Mouse (Mus musculus) limb, embryonic 15.5 days (tissue): Measurements from ENCODE around the gene Clmn. TPM values are rescaled to one million over a fixed set of nuclear protein-coding genes. Genes with fewer than 3 reads are reported as not detected.
"Not testable (repeated sequence)": the region's sequence is repeated elsewhere in the genome, so short reads cannot be mapped to it uniquely, and the experiment has no call there.

ENCODE experiments used
- ATAC-seq: fragments of 200-750 bp; cut with Nextera tagmentation; 2 replicates; pipeline ENCODE4 v1.8.0; 2017; ENCODE audit warnings: low read depth, moderate TSS enrichment; ENCODE audit not compliant: insufficient number of reproducible peaks, low FRiP score, low TSS enrichment
- H3K27ac ChIP-seq: fragments of 300-500 bp; sonication (generic); 2 replicates; pipeline ENCODE4 v1.5.1; 2015; ENCODE audit warnings: moderate library complexity, mild to moderate bottlenecking, inconsistent platforms
- H3K27me3 ChIP-seq: fragments of 300-500 bp; sonication (generic); 2 replicates; pipeline ENCODE4 v1.6.1; 2015; ENCODE audit warnings: inconsistent platforms
- H3K36me3 ChIP-seq: fragments of 300-500 bp; sonication (generic); 2 replicates; pipeline ENCODE4 v1.6.1; 2015; ENCODE audit warnings: inconsistent platforms
- H3K4me1 ChIP-seq: fragments of 300-500 bp; sonication (generic); 2 replicates; pipeline ENCODE4 v1.6.1; 2015; ENCODE audit warnings: inconsistent platforms
- H3K4me2 ChIP-seq: fragments of 300-500 bp; sonication (generic); 2 replicates; pipeline ENCODE4 v1.6.1; 2015; ENCODE audit warnings: mild to moderate bottlenecking, inconsistent platforms
- H3K4me3 ChIP-seq: fragments of 300-500 bp; sonication (generic); 2 replicates; pipeline ENCODE4 v1.5.1; 2015; ENCODE audit warnings: mild to moderate bottlenecking, inconsistent platforms
- H3K9ac ChIP-seq: fragments of 300-500 bp; sonication (generic); 2 replicates; pipeline ENCODE4 v1.6.1; 2015; ENCODE audit warnings: inconsistent platforms
- H3K9me3 ChIP-seq: fragments of 300-500 bp; sonication (generic); 2 replicates; pipeline ENCODE4 v1.6.1; 2016; ENCODE audit warnings: inconsistent platforms
- WGBS: fragments of 180-500 bp; shearing (Covaris S2); methylation state at CpG from one replicate; pipeline ENCODE4 v1.1.7; 2015; 5-methylcytosine and 5-hydroxymethylcytosine counted together
- polyA plus RNA-seq: library from polyadenylated mRNA; unstranded; fragments of >200 nt; fragmentation: Nextera tagmentation; extraction: Ambion mirVana; gene quantifications from 2 replicates; pipeline ENCODE4 v1.2.1, GENCODE M21; 2015

Clmn gene
- polyA plus RNA-seq, 1 experiment from 2014 or later = 2.2 TPM

GRCm38 (mm10) chr12:104743687-104744086, 121.2 kb downstream of the Clmn start:
- H3K4me2 ChIP-seq = no peak overlapping the region
- H3K36me3 ChIP-seq = no peaks in the 10 kb centered on the region
- 66% methylated on average over 4 of the region's 4 CpGs for WGBS
- H3K9me3 ChIP-seq = no peaks in the 10 kb centered on the region
- no peak overlapping the region for H3K9ac ChIP-seq
- H3K4me1 ChIP-seq = peaks cover 25% of the 10 kb centered on the region
- H3K4me3 ChIP-seq = no peak overlapping the region
- H3K27ac ChIP-seq = no peak overlapping the region
- no peaks in the 10 kb centered on the region for H3K27me3 ChIP-seq
- ATAC-seq = no peak

GRCm38 (mm10) chr12:104742247-104742646, 122.6 kb downstream of the Clmn start:
- Histone ChIP-seq H3K4me2 (no peak overlapping the region), H3K27me3 (no peaks in the 10 kb centered on the region), H3K36me3 (peaks cover 3% of the 10 kb centered on the region; the same call in 1 of the 2 replicates), H3K4me1 (peaks cover 25% of the 10 kb centered on the region), H3K9ac (no peak overlapping the region), H3K9me3 (no peaks in the 10 kb centered on the region), H3K27ac (no peak overlapping the region), H3K4me3 (no peak overlapping the region)
- no peak for ATAC-seq
- WGBS = 83% methylated on average over 6 of the region's 6 CpGs

GRCm38 (mm10) chr12:104740841-104741787, 123.8 kb downstream of the Clmn start:
- ATAC-seq = no peak
- no peaks in the 10 kb centered on the region for H3K27me3 ChIP-seq
- H3K27ac ChIP-seq = no peak overlapping the region
- no peak overlapping the region for H3K4me2 ChIP-seq
- no peak overlapping the region for H3K4me3 ChIP-seq
- H3K9ac ChIP-seq = no peak overlapping the region
- H3K36me3 ChIP-seq = peaks cover 3% of the 10 kb centered on the region; the same call in 1 of the 2 replicates
- WGBS = 52% methylated on average over 12 of the region's 12 CpGs
- no peaks in the 10 kb centered on the region for H3K9me3 ChIP-seq
- H3K4me1 ChIP-seq = peaks cover 25% of the 10 kb centered on the region

- Histone ChIP-seq H3K36me3 (peaks cover 8% of the 10 kb centered on the region; the same call in 1 of the 2 replicates), H3K9ac (no peak overlapping the region), H3K4me1 (peaks cover 25% of the 10 kb centered on the region), H3K27me3 (no peaks in the 10 kb centered on the region), H3K4me3 (no peak overlapping the region), H3K9me3 (no peaks in the 10 kb centered on the region), H3K4me2 (no peak overlapping the region), H3K27ac (no peak overlapping the region)
- 30% methylated on average over 3 of the region's 3 CpGs for WGBS
- ATAC-seq = no peak
Measured at GRCm38 (mm10) chr12:104738931-104739330, 125.9 kb downstream of the Clmn start.

DNA sequence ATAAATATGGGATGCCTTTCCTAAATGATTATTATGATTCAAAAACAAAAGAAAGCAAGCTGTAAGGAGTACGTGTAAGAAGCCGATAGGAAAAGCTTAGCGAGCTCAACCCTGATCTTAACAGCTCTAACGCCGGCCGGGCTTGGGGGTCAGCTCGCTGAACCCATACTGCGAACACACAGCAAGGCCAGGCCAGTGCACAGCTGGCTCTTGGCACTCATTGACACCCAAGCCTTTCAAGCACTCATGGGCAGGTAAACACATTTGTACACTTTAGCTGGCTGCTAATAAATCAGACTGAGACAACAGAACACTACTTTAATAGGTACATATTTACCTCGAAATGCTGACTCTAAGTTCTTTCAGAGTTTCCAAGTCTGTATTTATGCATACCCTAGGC, 126.4 kb downstream of the Clmn start:
- Histone ChIP-seq H3K4me1 (peaks cover 22% of the 10 kb centered on the region), H3K9me3 (no peaks in the 10 kb centered on the region), H3K27me3 (no peaks in the 10 kb centered on the region), H3K36me3 (peaks cover 8% of the 10 kb centered on the region; the same call in 1 of the 2 replicates), H3K4me3 (no peak overlapping the region), H3K27ac (no peak overlapping the region), H3K9ac (no peak overlapping the region), H3K4me2 (no peak overlapping the region)
- WGBS = 63% methylated on average over 9 of the region's 9 CpGs
- no peak for ATAC-seq

DNA sequence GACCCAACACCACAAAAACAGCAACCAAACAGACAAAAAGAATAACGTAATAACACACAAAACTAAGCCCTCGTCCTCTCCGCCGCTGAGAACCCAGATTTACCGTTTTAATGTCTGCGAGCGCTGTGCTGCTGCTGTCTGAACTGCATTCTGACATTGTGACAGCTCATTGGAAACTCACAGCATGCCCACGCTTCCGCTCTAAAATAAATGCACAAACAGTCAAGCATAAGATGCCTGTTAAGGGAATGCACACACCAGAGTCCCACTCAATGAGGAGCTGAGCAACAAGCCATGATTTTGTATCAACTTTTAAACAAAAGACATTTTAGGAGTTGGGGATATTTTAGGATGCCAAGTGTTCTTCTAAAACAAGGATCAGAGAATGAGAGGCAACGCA, 127.2 kb downstream of the Clmn start:
- WGBS = 87% methylated on average over 10 of the region's 10 CpGs
- H3K4me3 ChIP-seq = no peak overlapping the region
- no peaks in the 10 kb centered on the region for H3K9me3 ChIP-seq
- peaks cover 12% of the 10 kb centered on the region; the same call in 1 of the 2 replicates for H3K36me3 ChIP-seq
- no peak overlapping the region for H3K4me2 ChIP-seq
- H3K4me1 ChIP-seq = peaks cover 17% of the 10 kb centered on the region
- no peak overlapping the region for H3K27ac ChIP-seq
- H3K9ac ChIP-seq = no peak overlapping the region
- H3K27me3 ChIP-seq = no peaks in the 10 kb centered on the region
- no peak for ATAC-seq

- Histone ChIP-seq H3K36me3 (peaks cover 22% of the 10 kb centered on the region), H3K27me3 (no peaks in the 10 kb centered on the region), H3K4me1 (peaks cover 7% of the 10 kb centered on the region; the same call in 1 of the 2 replicates), H3K9ac (no peak overlapping the region), H3K4me2 (no peak overlapping the region), H3K27ac (no peak overlapping the region), H3K4me3 (no peak overlapping the region), H3K9me3 (no peaks in the 10 kb centered on the region)
- WGBS = 46% methylated on average over 3 of the region's 3 CpGs
- ATAC-seq = no peak
Measured at GRCm38 (mm10) chr12:104735993-104736395, 128.9 kb downstream of the Clmn start.

- no peaks in the 10 kb centered on the region for H3K4me1 ChIP-seq
- no peak overlapping the region for H3K9ac ChIP-seq
- peaks cover 42% of the 10 kb centered on the region for H3K36me3 ChIP-seq
- H3K27me3 ChIP-seq = no peaks in the 10 kb centered on the region
- H3K4me3 ChIP-seq = no peak overlapping the region
- H3K27ac ChIP-seq = no peak overlapping the region
- no peak for ATAC-seq
- no peaks in the 10 kb centered on the region for H3K9me3 ChIP-seq
- H3K4me2 ChIP-seq = no peak overlapping the region
Measured at GRCm38 (mm10) chr12:104733165-104733564, 131.7 kb downstream of the Clmn start.

DNA sequence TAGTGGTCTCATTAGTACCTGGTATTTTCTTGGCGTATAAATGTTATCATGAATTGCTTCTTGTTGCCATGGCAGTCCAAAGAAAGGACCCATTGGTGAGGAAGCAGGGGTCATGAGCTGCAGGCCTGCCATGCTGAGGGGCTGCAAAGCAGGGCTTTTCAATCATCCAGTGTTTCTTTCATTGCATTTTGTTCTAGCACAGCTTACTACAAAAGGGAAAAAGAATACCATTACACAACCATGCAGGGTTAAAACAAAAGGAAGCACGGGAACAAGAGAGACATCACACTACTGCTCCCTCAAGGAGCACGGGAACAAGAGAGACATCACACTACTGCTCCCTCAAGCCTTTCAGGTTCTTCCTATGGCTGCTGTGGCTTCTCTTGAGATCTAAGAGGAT, 133.1 kb downstream of the Clmn start:
- H3K27me3 ChIP-seq = no peaks in the 10 kb centered on the region
- 82% methylated on average over 3 of the region's 3 CpGs for WGBS
- no peak overlapping the region for H3K27ac ChIP-seq
- ATAC-seq = no peak
- H3K36me3 ChIP-seq = peaks cover 56% of the 10 kb centered on the region
- H3K4me1 ChIP-seq = no peaks in the 10 kb centered on the region
- H3K4me3 ChIP-seq = no peak overlapping the region
- no peaks in the 10 kb centered on the region for H3K9me3 ChIP-seq
- H3K9ac ChIP-seq = no peak overlapping the region
- no peak overlapping the region for H3K4me2 ChIP-seq

GRCm38 (mm10) chr12:104726436-104726835, 138.4 kb downstream of the Clmn start:
- H3K4me3 ChIP-seq, H3K9ac ChIP-seq, H3K27ac ChIP-seq, H3K9me3 ChIP-seq, H3K4me2 ChIP-seq, ATAC-seq, H3K27me3 ChIP-seq, H3K4me1 ChIP-seq: not testable (repeated sequence)
- 78% methylated on average over 2 of the region's 2 CpGs for WGBS
- peaks cover 79% of the 10 kb centered on the region for H3K36me3 ChIP-seq

GRCm38 (mm10) chr12:104722056-104722455, 142.8 kb downstream of the Clmn start:
- ATAC-seq = no peak
- Histone ChIP-seq H3K4me2 (no peak overlapping the region), H3K36me3 (peaks cover 55% of the 10 kb centered on the region), H3K4me3 (no peak overlapping the region), H3K9me3 (no peaks in the 10 kb centered on the region), H3K9ac (no peak overlapping the region), H3K27me3 (no peaks in the 10 kb centered on the region), H3K4me1 (peaks cover 4% of the 10 kb centered on the region; the same call in 1 of the 2 replicates), H3K27ac (no peak overlapping the region)
- 93% methylated on average over 10 of the region's 10 CpGs for WGBS

- 47% methylated on average over 3 of the region's 3 CpGs for WGBS
- no peak overlapping the region for H3K27ac ChIP-seq
- ATAC-seq = no peak
- no peak overlapping the region for H3K9ac ChIP-seq
- no peaks in the 10 kb centered on the region for H3K9me3 ChIP-seq
- H3K4me2 ChIP-seq = no peak overlapping the region
- peaks cover 54% of the 10 kb centered on the region for H3K36me3 ChIP-seq
- H3K4me1 ChIP-seq = peaks cover 4% of the 10 kb centered on the region; the same call in 1 of the 2 replicates
- H3K27me3 ChIP-seq = no peaks in the 10 kb centered on the region
- H3K4me3 ChIP-seq = no peak overlapping the region
Measured at GRCm38 (mm10) chr12:104721011-104721410, 143.9 kb downstream of the Clmn start.
